Mouse (Mus musculus) small intestine, adult 2 months (tissue): Measurements from ENCODE around the gene Sgk1.

ENCODE experiments used
- CTCF ChIP-seq: fragments of 200-500 bp; IDR thresholded peaks from 2 replicates; pipeline ENCODE4 v1.5.1; 2012; ENCODE audit warnings: low read depth, mild to moderate bottlenecking, control low read depth, inconsistent platforms, low read length, moderate library complexity, mixed read lengths; ENCODE audit not compliant: insufficient replicate concordance, insufficient read length; ENCODE audit errors: extremely low read depth
- POLR2A ChIP-seq: fragments of 200-500 bp; IDR thresholded peaks from 2 replicates; pipeline ENCODE4 v1.6.1; 2012; ENCODE audit warnings: low read depth, mild to moderate bottlenecking, control low read depth, inconsistent platforms, low read length, moderate library complexity

DNA sequence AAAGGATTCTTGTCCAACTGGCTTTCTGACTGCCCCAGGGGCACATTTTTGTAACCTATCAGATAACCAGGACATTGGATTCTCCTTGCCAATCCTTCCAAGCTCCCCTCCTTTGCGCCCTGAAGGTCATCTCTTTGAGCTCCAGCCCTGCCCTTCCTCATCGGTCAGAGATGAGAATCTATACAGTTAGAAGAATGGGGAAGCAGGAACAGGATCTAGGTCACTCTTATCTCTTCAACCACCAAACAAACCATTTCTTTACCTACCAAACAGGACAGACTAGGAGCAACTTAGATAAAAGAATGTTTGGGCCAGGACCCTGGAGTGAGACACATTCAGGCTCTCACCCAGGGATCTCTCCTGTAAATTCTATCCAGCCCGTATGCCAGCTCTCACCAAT, 59.3 kb downstream of the Sgk1 start:
- TF ChIP-seq POLR2A = no peak
- no peak for TF ChIP-seq CTCF
